Mouse (Mus musculus) erythroblast, embryonic 14.5 days (primary cell): ENCODE measurements around the gene Trpc5.

Experiments used
- GATA1 ChIP-seq: IDR thresholded peaks from 2 replicates; pipeline ENCODE4 v1.6.1; 2012; ENCODE audit warnings: low read length, inconsistent platforms, mixed read lengths
- TAL1 ChIP-seq: IDR thresholded peaks from 3 replicates; pipeline ENCODE4 v1.6.1; 2012; ENCODE audit warnings: low read length, inconsistent platforms, mixed read lengths

DNA sequence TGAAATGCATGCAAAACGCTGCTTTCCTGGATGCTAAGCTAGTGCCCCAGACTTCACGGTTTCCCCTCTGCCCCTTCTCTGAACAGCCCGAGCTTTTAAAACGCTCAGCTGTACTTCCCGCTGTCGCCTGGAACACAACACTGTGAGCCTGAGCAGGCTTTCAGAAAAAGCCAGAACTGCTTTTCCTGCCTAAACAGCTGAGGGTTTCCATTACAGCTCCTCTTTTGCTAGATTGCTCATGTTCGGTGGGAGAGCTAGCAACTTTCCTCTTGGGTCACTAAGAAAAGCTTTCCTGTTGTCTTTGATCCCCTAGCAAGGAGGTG, 1.8 kb upstream of the Trpc5 start:
- TF ChIP-seq TAL1 (no peak), GATA1 (no peak)
